In genomic region chr7:90252946-90253345, GRCm38 (mm10) we compare ENCODE assay signal across 14 mouse cellular contexts. TPM values are rescaled to one million over a fixed set of nuclear protein-coding genes. Genes with fewer than 3 reads are reported as not detected.
DNase-seq lines count a peak whose midpoint lies in the region; ATAC-seq and TF ChIP-seq lines count a peak whose summit lies in the region.
"Had no signal": no experiment of that assay in that cellular context is flagged by ENCODE, and none has a peak within 500 bp of the region (broad histone marks: within the 10 kb centered on the region; RNA-seq: fewer than 3 reads in every experiment).

No protein-coding gene starts in this region.

- no peaks in the 10 kb centered on the region for H3K4me1 ChIP-seq in cerebellum, adult 2 months (ENCODE audit: control insufficient read depth, insufficient read depth, low read length)
- H3K4me1 ChIP-seq in midbrain, postnatal 0 days (ENCODE audit: insufficient read depth, low read length): no peaks in the 10 kb centered on the region
- H3K4me1 ChIP-seq in midbrain, embryonic 10.5 days: no peaks in the 10 kb centered on the region
- H3K4me1 ChIP-seq: limb, embryonic 12.5 days had no signal

- 74% methylated on average over 5 of the region's 5 CpGs for WGBS in cerebellum, adult 2 months
- WGBS in midbrain, postnatal 0 days: 68% methylated on average over 5 of the region's 5 CpGs
- 72% methylated on average over 5 of the region's 5 CpGs for WGBS in midbrain, embryonic 10.5 days

- H3K9ac ChIP-seq in midbrain, postnatal 0 days (replicated peaks; ENCODE audit: low read length, poor library complexity, severe bottlenecking): no peak overlapping the region
- H3K9ac ChIP-seq: limb, embryonic 12.5 days had no signal

- no peaks in the 10 kb centered on the region for H3K27me3 ChIP-seq in cerebellum, adult 2 months (ENCODE audit: control insufficient read depth, insufficient read depth, low read length)
- H3K27me3 ChIP-seq in midbrain, postnatal 0 days (ENCODE audit: insufficient read depth, low read length): no peaks in the 10 kb centered on the region
- H3K27me3 ChIP-seq in midbrain, embryonic 10.5 days (ENCODE audit: low read depth, poor library complexity, severe bottlenecking): no peaks in the 10 kb centered on the region
- H3K27me3 ChIP-seq: limb, embryonic 12.5 days had no signal

- no peak for ATAC-seq in midbrain, postnatal 0 days (ENCODE audit: low FRiP score)

- TF ChIP-seq POLR2A in cerebellum, adult 2 months (IDR thresholded peaks at IDR 0.05; ENCODE audit: borderline replicate concordance, insufficient read depth, low read length): no peak

- H3K9me3 ChIP-seq in midbrain, postnatal 0 days (ENCODE audit: low read length): no peaks in the 10 kb centered on the region
- H3K9me3 ChIP-seq in midbrain, embryonic 10.5 days (replicated peaks): no peaks in the 10 kb centered on the region
- H3K9me3 ChIP-seq: limb, embryonic 12.5 days had no signal

- H3K27ac ChIP-seq in cerebellum, adult 2 months (ENCODE audit: insufficient read depth, low read length): no peak overlapping the region
- no peak overlapping the region for H3K27ac ChIP-seq in midbrain, postnatal 0 days (ENCODE audit: low read depth, low read length)
- no peak overlapping the region for H3K27ac ChIP-seq in midbrain, embryonic 10.5 days (replicated peaks)
- H3K27ac ChIP-seq: limb, embryonic 12.5 days had no signal

- no peak overlapping the region for H3K4me3 ChIP-seq in cerebellum, adult 2 months (replicated peaks; ENCODE audit: insufficient read depth, low read depth, low read length)
- no peak overlapping the region for H3K4me3 ChIP-seq in midbrain, postnatal 0 days (ENCODE audit: low read depth, low read length)
- H3K4me3 ChIP-seq in midbrain, embryonic 10.5 days: no peak overlapping the region
- H3K4me3 ChIP-seq: limb, embryonic 12.5 days had no signal

- 0 out of 2 replicates have a peak, but pooled peaks have one; percentile 6 for TF ChIP-seq CTCF in cerebellum, adult 2 months (IDR thresholded peaks at IDR 0.05; ENCODE audit: borderline replicate concordance, insufficient read depth, low read depth, low read length)
- peak; percentile 29; the same call in 1 of the 2 replicates for TF ChIP-seq CTCF in midbrain, postnatal 0 days (IDR thresholded peaks at IDR 0.05)

- DNase-seq in cerebellum, adult 2 months: no peak
- no peak for DNase-seq in cerebellum, adult 8-10 months
- peak; percentile 17 for DNase-seq in kidney, adult 18-20 months
- DNase-seq in kidney, postnatal 14 days: no peak
- peak; percentile 12 for DNase-seq in midbrain, postnatal 0 days (ENCODE audit: low spot score)
- no peak for DNase-seq in midbrain, embryonic 10.5 days (ENCODE audit: low spot score)
- DNase-seq in adrenal gland, adult 8-10 months: no peak
- DNase-seq in spleen, postnatal 36 days (ENCODE audit: low spot score in 2 of 2): no peak
- DNase-seq: lung, postnatal 36 days; thymus, adult 18-20 months had no signal

- H3K36me3 ChIP-seq in midbrain, postnatal 0 days (ENCODE audit: insufficient read depth, low read length): no peaks in the 10 kb centered on the region
- no peaks in the 10 kb centered on the region for H3K36me3 ChIP-seq in midbrain, embryonic 10.5 days
- H3K36me3 ChIP-seq: limb, embryonic 12.5 days had no signal

- no peak overlapping the region for H3K4me2 ChIP-seq in midbrain, postnatal 0 days (ENCODE audit: low read depth, low read length, poor library complexity, severe bottlenecking)
- H3K4me2 ChIP-seq: limb, embryonic 12.5 days had no signal

RNA-seq across cellular contexts. Expression of gene Ccdc83, which starts 12.6 kb away (rescaled TPM):
- polyA plus RNA-seq in cerebellum, adult 2 months (2012; rRNA removed): 0.10 TPM in 1 of 2 replicates, not detected in the other
- not detected in 2 replicates for total RNA-seq in midbrain, postnatal 0 days (2014; rRNA removed)
- polyA plus RNA-seq in midbrain, postnatal 0 days (2015; fragmentation: Nextera tagmentation; extraction: Ambion mirVana): not detected in 2 replicates
- polyA plus RNA-seq in midbrain, embryonic 10.5 days (2016; fragmentation: Nextera tagmentation; extraction: Ambion mirVana): not detected in 2 replicates
- total RNA-seq in adrenal gland, adult 8-10 months (2022): not detected
- total RNA-seq: hematopoietic stem cell, adult 5-6 weeks; layer of hippocampus, adult 18-20 months had no signal
- polyA plus RNA-seq: limb, embryonic 12.5 days; small intestine, adult 2 months had no signal

RNA-seq across cellular contexts. Expression of gene Sytl2, which starts 49.1 kb away (rescaled TPM):
- polyA plus RNA-seq in cerebellum, adult 2 months (2012; rRNA removed): 39.9 and 44.8 TPM in 2 replicates
- 8.7 and 17.5 TPM in 2 replicates for total RNA-seq in midbrain, postnatal 0 days (2014; rRNA removed)
- 11.0 and 11.7 TPM in 2 replicates for polyA plus RNA-seq in midbrain, postnatal 0 days (2015; fragmentation: Nextera tagmentation; extraction: Ambion mirVana)
- polyA plus RNA-seq in midbrain, embryonic 10.5 days (2016; fragmentation: Nextera tagmentation; extraction: Ambion mirVana): 3.8 and 4.3 TPM in 2 replicates
- total RNA-seq in adrenal gland, adult 8-10 months (2022): 1 to 10 TPM; 4.1 to 7.1 (median 6.0) TPM

Comparison
In these comparisons a context has a peak if more than half of its experiments do, and no peak if none do; other contexts are left out.
1. DNase-seq: peak in kidney, adult 18-20 months (single experiment) and midbrain, postnatal 0 days (single experiment); none in cerebellum, adult 2 months (0 of 2), cerebellum, adult 8-10 months (single experiment), kidney, postnatal 14 days (single experiment), midbrain, embryonic 10.5 days (single experiment), adrenal gland, adult 8-10 months (single experiment) and spleen, postnatal 36 days (0 of 2).